Mouse (Mus musculus): ENCODE results near the gene Rabl2. TPM values are rescaled to one million over a fixed set of nuclear protein-coding genes. Genes with fewer than 3 reads are reported as not detected.

The Rabl2 gene
- polyA plus RNA-seq, 1 experiment: 15.1 TPM

DNA sequence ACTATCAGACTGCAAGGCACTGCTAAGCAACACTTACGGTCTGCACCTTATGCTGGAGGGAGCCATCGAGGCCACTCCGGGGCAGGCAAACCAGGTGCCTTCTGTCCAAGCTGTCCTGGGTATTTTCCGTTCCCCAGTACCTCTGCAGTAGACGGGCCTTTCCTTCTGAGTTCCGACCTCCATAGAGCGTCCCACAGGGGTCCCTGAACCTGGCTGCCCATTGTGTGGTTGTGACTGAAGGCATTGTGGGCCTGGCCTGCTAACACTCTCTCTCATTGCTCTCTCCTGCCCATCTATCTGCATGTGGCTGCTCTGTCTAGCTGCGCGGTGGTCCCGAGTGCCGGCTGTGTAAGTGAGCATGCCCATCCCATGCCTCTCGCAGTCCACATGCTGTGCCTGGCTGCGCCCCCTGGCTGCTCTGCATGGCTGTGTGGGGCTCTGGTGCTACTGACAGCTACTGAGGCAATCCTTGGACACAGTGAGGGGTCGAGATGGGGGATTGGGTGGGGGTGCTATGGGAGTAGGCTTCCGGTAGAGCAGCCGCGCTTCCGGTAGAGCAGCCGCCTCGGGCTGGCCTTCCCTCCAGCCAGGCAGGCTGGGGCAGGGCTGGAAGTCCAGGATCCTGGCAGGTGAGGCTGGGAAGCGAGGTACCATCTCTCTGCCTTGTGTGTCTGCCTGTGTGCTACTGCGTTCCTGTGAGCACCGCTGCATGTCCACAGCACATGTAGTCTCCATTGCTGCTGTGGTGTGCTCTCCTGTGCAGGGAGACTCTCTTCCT lies 35.1 kb downstream of the Rabl2 start:
- peak overlapping the region; percentile 64 for H3K4me3 ChIP-seq (replicated peaks)
- TF ChIP-seq FLI1 (IDR thresholded peaks at IDR 0.05; ENCODE audit: low read length): no peak
- TF ChIP-seq GATA1 (IDR thresholded peaks at IDR 0.05; ENCODE audit: borderline replicate concordance, low read length): no peak
- no peaks in the 10 kb centered on the region for H3K9me3 ChIP-seq
- H3K36me3 ChIP-seq (replicated peaks; ENCODE audit: low read length): peaks cover 90% of the 10 kb centered on the region
- peaks cover 45% of the 10 kb centered on the region for H3K4me1 ChIP-seq
- H3K27me3 ChIP-seq (replicated peaks): no peaks in the 10 kb centered on the region

DNA sequence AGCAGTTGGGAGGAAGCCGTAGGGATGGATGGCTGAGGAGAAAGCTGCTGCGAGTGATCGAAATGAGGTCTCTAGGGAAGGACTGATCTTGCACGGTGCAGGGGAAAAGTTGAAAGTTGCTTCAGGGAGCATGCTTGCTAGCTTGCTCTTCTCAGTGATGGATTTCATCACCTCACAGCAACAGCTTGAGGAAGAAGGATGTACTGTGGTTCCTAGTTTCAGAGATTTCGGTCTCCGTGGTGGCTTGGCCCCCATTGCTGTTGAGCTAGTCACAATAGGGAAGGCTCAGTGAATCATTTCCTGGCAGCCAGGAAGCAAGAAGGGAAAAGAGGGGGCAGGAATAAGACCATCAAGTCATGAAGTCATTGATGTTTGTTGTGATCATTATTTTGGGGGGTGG lies 36.1 kb downstream of the Rabl2 start:
- peaks cover 43% of the 10 kb centered on the region for H3K4me1 ChIP-seq
- TF ChIP-seq GATA1 (IDR thresholded peaks at IDR 0.05; ENCODE audit: borderline replicate concordance, low read length): no peak
- TF ChIP-seq FLI1 (IDR thresholded peaks at IDR 0.05; ENCODE audit: low read length): no peak
- peaks cover 91% of the 10 kb centered on the region for H3K36me3 ChIP-seq (replicated peaks; ENCODE audit: low read length)
- no peaks in the 10 kb centered on the region for H3K9me3 ChIP-seq
- no peaks in the 10 kb centered on the region for H3K27me3 ChIP-seq (replicated peaks)
- H3K4me3 ChIP-seq (replicated peaks): no peak overlapping the region

DNA sequence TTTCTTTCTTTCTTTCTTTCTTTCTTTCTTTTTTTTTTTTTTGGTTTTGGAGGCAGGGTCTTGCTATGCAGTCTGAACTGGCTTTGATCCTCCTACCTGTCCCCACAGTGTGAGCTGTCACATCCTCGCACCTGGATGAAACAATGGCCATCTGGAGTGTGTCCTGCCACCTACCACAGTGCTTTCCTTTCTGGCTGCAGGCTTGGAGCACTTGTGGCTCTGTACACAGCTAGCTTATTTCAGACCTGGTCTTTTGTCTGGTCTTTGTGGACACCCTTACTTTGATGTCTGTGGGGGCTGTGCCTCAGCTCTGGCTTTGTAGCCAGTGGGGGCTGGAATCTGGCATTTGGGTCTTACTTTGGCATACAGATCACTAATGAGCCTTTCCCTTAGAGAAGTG lies 40.0 kb downstream of the Rabl2 start:
- Histone ChIP-seq H3K4me3 (replicated peaks) (no peak overlapping the region), H3K27me3 (replicated peaks) (no peaks in the 10 kb centered on the region), H3K36me3 (replicated peaks; ENCODE audit: low read length) (peaks cover 99% of the 10 kb centered on the region), H3K9me3 (no peaks in the 10 kb centered on the region), H3K4me1 (peaks cover 27% of the 10 kb centered on the region)
- TF ChIP-seq FLI1 (IDR thresholded peaks at IDR 0.05; ENCODE audit: low read length): no peak
- TF ChIP-seq GATA1 (IDR thresholded peaks at IDR 0.05; ENCODE audit: borderline replicate concordance, low read length): no peak

DNA sequence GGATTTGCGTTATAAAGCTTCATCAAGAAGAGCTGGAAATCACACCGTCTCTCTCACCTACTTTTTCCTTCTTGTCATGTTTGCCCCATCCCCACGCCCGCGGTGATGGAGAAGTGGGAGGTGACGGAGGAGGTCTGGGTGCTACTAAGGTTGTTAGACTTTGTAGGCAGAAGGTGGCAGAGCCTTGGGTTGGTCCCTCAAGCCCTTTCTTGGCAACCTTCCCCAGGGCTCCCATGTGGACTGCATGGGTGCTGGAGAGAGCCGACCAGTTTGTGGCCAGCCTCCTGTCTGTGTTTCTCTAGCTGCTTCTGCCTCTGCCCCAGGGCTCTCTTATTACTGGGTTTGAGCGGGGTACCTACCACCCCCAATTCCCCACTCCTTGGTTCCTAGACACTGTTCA lies 41.2 kb downstream of the Rabl2 start:
- TF ChIP-seq GATA1 (IDR thresholded peaks at IDR 0.05; ENCODE audit: borderline replicate concordance, low read length) (no peak), FLI1 (IDR thresholded peaks at IDR 0.05; ENCODE audit: low read length) (no peak)
- H3K27me3 ChIP-seq (replicated peaks): no peaks in the 10 kb centered on the region
- no peak overlapping the region for H3K4me3 ChIP-seq (replicated peaks)
- peaks cover 22% of the 10 kb centered on the region for H3K4me1 ChIP-seq
- H3K36me3 ChIP-seq (replicated peaks; ENCODE audit: low read length): peaks cover 99% of the 10 kb centered on the region
- no peaks in the 10 kb centered on the region for H3K9me3 ChIP-seq

DNA sequence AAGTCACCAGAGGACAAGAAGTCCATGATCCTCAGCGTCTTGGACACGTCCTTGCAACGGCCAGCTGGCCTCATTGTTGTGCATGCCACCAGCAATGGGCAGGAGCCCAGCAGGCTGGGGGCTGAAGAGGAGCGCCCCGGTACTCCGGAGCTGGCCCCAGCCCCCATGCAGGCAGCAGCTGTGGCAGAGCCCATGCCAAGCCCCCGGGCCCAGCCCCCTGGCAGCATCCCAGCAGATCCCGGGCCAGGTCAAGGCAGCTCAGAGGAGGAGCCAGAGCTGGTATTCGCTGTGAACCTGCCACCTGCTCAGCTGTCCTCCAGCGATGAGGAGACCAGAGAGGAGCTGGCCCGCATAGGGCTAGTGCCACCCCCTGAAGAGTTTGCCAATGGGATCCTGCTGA lies 42.9 kb downstream of the Rabl2 start:
- no peaks in the 10 kb centered on the region for H3K9me3 ChIP-seq
- no peaks in the 10 kb centered on the region for H3K27me3 ChIP-seq (replicated peaks)
- peaks cover 99% of the 10 kb centered on the region for H3K36me3 ChIP-seq (replicated peaks; ENCODE audit: low read length)
- peaks cover 9% of the 10 kb centered on the region; the same call in 1 of the 2 replicates for H3K4me1 ChIP-seq
- no peak overlapping the region for H3K4me3 ChIP-seq (replicated peaks)
- no peak for TF ChIP-seq FLI1 (IDR thresholded peaks at IDR 0.05; ENCODE audit: low read length)
- TF ChIP-seq GATA1 (IDR thresholded peaks at IDR 0.05; ENCODE audit: borderline replicate concordance, low read length): no peak

DNA sequence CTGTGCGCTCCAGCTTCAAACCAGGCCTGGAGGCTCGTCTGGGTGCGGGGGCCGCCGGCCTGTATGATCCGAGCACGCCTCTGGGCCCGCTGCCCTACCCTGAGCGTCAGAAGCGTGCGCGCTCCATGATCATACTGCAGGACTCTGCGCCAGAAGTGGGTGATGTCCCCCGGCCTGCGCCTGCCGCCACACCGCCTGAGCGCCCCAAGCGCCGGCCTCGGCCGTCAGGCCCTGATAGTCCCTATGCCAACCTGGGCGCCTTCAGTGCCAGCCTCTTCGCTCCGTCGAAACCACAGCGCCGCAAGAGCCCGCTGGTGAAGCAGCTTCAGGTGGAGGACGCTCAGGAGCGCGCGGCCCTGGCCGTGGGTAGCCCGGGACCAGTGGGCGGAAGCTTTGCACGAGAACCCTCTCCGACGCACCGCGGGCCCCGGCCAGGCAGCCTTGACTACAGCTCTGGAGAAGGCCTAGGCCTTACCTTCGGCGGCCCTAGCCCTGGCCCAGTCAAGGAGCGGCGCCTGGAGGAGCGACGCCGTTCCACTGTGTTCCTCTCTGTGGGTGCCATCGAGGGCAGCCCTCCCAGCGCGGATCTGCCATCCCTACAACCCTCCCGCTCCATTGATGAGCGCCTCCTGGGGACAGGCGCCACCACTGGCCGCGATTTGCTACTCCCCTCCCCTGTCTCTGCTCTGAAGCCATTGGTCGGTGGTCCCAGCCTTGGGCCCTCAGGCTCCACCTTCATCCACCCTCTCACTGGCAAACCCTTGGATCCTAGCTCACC lies 43.7 kb downstream of the Rabl2 start:
- H3K4me1 ChIP-seq: peaks cover 4% of the 10 kb centered on the region; the same call in 1 of the 2 replicates
- H3K27me3 ChIP-seq (replicated peaks): no peaks in the 10 kb centered on the region
- H3K36me3 ChIP-seq (replicated peaks; ENCODE audit: low read length): peaks cover 100% of the 10 kb centered on the region
- no peak for TF ChIP-seq GATA1 (IDR thresholded peaks at IDR 0.05; ENCODE audit: borderline replicate concordance, low read length)
- TF ChIP-seq FLI1 (IDR thresholded peaks at IDR 0.05; ENCODE audit: low read length): no peak
- H3K9me3 ChIP-seq: no peaks in the 10 kb centered on the region
- H3K4me3 ChIP-seq (replicated peaks): no peak overlapping the region

DNA sequence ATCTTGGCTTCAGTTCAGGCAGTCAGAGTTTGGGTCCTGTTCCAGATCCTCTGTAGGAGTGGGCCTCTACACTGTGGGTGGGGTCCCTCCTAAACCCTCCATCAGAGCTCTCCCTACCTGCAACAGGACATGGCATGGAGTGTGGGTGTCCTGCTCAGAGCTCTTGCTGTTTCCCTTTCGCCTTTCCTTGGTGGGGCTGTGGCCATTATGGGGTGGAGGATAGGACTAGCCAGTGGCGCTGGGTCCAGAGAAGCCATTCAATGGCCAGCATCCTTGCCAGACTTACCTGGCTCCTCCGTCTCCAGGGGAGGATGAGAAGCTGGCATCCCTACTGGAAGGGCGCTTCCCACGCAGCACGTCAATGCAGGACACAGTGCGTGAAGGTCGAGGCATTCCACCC lies 44.4 kb downstream of the Rabl2 start:
- Histone ChIP-seq H3K4me1 (peaks cover 4% of the 10 kb centered on the region; the same call in 1 of the 2 replicates), H3K9me3 (no peaks in the 10 kb centered on the region), H3K36me3 (replicated peaks; ENCODE audit: low read length) (peaks cover 99% of the 10 kb centered on the region), H3K4me3 (replicated peaks) (no peak overlapping the region), H3K27me3 (replicated peaks) (no peaks in the 10 kb centered on the region)
- TF ChIP-seq FLI1 (IDR thresholded peaks at IDR 0.05; ENCODE audit: low read length) (no peak), GATA1 (IDR thresholded peaks at IDR 0.05; ENCODE audit: borderline replicate concordance, low read length) (no peak)

DNA sequence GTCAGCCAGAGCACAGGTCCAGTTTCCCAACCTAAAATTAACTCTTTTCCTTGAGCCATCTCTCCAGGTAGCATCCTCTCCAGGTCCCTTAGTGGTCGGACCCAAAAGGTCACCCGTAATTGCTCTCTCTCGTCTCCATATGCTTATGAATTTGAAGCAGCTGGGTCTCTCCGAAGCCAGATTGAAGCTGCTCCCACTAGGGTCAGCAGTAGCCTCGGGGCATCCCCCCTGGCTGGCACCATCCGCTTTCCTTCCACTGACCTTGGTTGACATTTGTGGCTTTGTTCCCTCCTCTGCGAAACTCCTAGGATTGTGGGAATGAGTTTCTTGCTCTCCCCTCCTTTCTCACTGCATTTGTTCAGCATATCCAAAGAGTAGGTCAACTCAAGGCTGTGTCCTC lies 47.6 kb downstream of the Rabl2 start:
- H3K36me3 ChIP-seq (replicated peaks; ENCODE audit: low read length): peaks cover 96% of the 10 kb centered on the region
- H3K4me3 ChIP-seq (replicated peaks): no peak overlapping the region
- TF ChIP-seq FLI1 (IDR thresholded peaks at IDR 0.05; ENCODE audit: low read length): no peak
- TF ChIP-seq GATA1 (IDR thresholded peaks at IDR 0.05; ENCODE audit: borderline replicate concordance, low read length): no peak

DNA sequence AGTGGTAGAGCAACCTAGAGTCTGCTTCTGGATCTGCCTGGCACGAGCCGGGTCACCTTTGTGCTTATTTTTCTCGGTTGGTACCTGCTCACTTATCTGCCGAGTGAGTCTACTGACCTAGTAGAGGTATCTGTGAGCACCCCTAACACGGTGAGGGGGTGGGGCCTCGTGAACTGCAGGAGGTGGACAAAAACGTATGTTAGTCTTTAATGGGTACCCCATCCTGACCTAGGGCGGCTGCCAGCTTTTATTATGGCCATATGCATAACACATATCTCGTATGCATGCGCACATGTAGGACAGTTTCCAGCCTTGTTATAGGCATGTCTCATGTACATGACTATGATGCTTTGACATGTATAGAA lies 57.9 kb downstream of the Rabl2 start:
- no peaks in the 10 kb centered on the region for H3K27me3 ChIP-seq (replicated peaks)
- H3K9me3 ChIP-seq: no peaks in the 10 kb centered on the region
- H3K4me1 ChIP-seq: peaks cover 13% of the 10 kb centered on the region
- H3K4me3 ChIP-seq (replicated peaks): no peak overlapping the region
- TF ChIP-seq FLI1 (IDR thresholded peaks at IDR 0.05; ENCODE audit: low read length) (no peak), GATA1 (IDR thresholded peaks at IDR 0.05; ENCODE audit: borderline replicate concordance, low read length) (no peak)
- peaks cover 98% of the 10 kb centered on the region for H3K36me3 ChIP-seq (replicated peaks; ENCODE audit: low read length)

More for the DNA sequence above, 47.6 kb downstream of the Rabl2 start:
- H3K4me1 ChIP-seq: peaks cover 14% of the 10 kb centered on the region
- H3K27me3 ChIP-seq (replicated peaks): no peaks in the 10 kb centered on the region
- H3K9me3 ChIP-seq: no peaks in the 10 kb centered on the region

All from megakaryocyte, embryonic 14.5 days (primary cell).